Mouse (Mus musculus): Measurements from ENCODE around the gene Kcnj6.

Kcnj6 gene

DNA sequence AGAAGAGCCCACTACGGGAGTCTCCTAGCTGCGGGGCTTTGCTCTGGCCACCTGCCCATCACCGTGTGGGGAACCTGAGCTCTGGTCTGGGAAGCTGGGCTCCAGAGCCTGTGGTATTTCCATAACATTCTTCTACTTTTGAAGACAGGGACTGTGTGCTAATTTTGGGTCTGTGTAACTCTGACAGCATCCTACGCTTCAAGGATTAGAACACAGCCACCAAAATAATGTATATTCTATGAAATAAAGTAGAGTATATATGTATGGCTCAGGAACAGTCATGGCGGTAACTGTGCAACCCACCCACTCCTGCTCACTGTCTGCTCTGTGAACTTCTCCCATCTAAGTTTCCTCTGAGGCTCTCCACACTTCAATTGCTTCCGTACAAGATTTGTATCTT, 229.9 kb downstream of the Kcnj6 start:
- no peak for DNase-seq (ENCODE audit: low read depth)

DNA sequence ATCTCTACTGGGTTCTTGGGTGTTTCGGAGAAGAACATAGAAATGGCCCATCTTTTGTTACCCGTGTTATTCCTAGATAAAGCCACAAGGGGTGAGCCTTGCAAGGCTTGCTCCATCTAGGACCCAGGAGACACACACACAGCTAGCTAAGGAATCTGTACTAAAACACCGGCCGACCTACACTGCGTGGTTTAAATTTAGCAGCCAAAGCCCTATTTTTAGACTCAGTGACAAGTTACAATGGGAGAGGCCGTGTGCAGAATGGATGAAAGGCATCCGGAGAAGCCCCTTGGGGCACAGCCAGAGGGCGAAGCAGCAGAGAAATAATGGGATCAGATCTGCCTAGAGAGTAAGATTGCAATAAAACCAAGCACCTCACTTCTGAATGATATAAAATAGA, 232.4 kb downstream of the Kcnj6 start:
- peak; percentile 8 for DNase-seq (ENCODE audit: low read depth)

DNA sequence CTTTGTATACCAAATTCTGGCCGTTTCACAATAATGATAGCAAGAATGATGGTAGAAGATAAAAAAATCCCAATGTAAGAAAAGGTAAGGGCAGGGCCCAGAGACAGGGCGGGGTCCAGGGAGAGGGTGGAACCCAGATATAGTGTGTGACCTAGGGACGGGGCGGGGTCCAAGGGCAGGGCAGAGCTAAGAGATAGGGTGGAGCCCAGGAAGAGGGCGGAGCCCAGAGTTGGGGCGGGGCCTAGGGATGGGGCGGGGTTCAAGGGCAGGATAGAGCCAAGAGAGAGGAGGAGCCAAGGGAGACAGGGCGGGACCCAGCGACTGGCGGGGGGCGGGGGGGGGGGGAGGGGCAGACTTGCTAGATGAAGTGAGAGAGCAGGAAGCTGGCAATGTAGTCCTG, 236.8 kb downstream of the Kcnj6 start:
- no peak for DNase-seq (ENCODE audit: low read depth)

DNA sequence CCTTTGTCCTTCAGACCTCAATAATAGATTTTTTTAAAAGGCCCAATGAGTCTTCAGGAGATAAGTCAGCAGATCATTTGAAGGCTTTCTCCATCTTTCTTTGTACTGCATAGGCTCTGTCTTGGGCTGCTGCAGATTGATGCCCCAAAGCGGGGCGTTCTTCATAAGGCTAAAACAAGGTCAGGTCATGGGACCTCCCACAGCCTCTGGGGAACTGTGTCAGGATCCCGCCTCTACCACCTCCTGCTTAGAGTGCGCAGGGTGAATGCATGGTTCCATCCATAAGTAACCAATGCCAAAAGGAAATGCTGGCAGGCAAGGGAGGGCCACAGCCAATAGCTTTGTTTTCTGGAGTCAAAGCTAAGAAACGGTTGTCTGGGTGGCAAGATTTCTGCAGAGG, 237.7 kb downstream of the Kcnj6 start:
- DNase-seq (ENCODE audit: low read depth), result no peak

DNA sequence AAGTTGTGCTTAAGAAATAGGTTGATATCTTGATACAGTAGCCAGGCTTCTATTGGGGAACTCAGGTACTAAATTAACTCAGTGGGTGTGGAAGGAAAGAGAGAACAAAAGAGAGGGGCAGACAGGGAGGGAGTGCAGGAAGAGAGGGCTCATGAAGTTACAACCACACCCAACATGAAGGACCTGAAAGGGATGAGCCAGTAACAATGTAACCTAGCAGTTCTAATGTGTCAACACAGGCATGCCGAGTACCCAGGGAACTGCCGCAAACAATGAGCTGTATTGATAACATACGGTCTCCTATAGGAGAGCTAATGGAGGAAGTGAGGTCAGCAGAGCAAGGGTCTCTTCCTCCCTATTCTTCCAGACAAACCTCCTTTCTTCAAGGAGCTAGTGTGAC, 238.9 kb downstream of the Kcnj6 start:
- DNase-seq (ENCODE audit: low read depth), result no peak

DNA sequence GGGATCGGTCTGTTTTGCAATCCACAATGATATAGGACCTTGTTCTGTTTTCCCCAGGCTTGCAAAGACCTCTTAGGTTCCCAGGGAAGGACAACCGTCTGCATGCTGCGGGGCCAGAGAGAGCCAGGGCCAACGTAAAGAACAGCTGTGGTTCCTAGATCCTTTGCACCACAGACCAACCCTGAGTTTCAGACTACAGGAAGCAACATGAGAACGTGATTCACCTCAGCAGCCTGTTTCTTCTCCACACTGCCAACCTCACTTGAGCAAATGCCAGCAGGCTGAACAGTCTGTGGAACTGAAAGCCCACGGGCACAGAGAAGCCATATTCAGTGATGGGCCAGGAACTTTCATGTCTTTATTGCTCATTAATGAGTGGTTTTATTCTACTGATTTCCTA, 241.1 kb downstream of the Kcnj6 start:
- DNase-seq (ENCODE audit: low read depth), result peak; percentile 30

DNA sequence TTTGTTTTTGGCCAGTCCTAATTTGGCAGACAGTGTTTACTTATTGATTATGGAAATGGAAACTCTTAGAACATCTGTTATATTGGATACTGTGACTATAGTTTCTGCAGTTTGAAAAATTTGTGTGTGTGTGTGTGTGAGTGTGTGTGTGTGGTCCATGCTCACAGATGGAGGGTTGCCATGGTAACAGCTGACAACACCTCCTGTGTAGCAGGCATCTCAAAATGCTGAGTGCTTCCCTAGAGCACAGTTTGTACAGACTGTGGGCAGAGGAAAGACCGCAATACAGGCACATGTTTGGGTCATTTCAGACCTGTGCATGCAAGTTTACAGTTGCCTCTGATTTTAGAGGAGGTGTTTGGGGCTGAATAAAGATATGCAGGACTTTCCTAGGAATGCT, 244.0 kb downstream of the Kcnj6 start:
- DNase-seq (ENCODE audit: low read depth), result no peak

DNA sequence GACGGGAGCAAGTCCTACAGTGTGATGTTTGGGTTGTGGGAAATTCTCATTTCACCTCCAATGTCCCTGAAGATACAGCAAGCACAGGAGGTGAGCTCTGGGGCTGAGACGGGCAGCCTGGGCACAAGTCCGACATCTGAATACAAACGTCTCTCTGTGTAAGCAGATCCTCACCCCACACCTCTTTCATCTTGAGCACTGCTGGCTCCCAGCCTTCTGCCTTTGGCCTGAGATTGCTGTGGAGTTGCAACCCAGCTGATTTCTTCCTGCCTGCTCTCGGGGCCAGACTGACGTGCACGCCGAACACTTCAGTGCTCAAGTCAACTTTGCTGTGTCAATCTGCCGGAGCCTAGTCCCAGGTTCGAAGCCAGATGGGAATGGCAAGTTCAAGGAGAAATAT, 244.7 kb downstream of the Kcnj6 start:
- DNase-seq (ENCODE audit: low read depth), result no peak

DNA sequence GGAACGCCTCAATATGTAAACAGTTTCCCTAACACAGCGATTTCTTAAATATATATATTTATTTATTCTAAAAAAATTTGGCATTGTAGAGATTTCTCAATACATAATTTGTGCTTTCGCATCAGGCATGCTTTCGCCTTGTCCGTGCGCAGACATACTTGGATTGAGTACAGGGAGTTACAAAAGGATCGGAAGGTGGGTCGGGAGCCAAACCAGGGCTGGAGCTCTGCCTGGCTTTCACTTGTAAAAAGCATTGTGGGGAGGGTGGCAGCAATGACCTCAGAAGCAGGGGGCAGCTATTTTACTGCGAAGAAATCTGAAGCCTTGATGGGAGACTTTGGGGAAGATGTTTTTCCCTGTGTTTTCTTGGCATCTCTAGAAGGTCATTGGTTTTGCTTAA, 252.5 kb downstream of the Kcnj6 start:
- DNase-seq (ENCODE audit: low read depth), result peak; percentile 40

DNA sequence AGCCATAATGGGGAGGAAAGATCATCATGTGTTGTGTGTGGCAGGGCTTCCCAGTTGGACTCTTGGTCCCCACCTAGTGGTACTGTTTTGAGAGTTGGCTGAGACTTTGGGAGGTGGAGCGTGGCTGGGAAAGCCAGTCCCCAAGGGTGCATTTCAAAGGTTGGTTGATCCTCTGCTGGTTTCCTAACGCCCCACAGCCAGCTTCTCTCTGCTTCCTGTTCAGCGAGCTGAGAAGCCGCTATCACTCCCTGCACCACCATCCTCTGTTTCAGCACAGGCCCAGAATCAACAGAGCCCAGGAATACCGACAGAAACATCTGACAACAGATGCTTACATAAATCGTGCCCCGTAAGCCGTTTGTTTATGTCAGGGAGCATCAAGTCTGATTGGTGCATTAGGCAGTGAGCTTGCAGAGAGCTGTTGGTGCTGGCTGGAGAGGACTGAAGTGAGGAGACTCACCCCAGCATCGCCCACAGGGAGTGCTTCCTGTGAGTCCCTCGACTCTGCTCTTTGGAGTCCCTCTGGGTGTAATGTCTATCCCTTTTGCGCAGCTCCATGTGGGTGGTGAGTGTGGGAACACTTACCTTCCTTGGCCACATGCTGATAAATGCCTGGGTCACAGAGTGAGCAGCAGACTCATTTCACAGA, 253.5 kb downstream of the Kcnj6 start:
- peak; percentile 73 for DNase-seq (ENCODE audit: low read depth)

DNA sequence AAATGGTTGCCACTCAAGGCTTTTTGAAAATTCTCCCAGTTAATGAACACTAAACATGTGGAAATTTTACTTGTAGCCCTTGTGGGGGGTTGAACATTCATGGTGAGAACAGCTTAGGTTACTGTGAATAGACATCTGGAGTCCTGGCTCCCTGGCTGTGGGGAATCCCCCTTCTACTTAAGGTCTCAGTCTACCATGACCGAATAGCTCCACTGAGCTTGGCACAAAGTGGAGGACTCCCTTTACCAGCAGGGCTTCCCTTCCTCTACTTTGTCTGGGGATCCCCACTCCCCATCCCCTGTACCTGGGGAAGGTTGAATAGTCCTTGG, 260.2 kb downstream of the Kcnj6 start:
- DNase-seq (ENCODE audit: low read depth), result peak; percentile 73

DNA sequence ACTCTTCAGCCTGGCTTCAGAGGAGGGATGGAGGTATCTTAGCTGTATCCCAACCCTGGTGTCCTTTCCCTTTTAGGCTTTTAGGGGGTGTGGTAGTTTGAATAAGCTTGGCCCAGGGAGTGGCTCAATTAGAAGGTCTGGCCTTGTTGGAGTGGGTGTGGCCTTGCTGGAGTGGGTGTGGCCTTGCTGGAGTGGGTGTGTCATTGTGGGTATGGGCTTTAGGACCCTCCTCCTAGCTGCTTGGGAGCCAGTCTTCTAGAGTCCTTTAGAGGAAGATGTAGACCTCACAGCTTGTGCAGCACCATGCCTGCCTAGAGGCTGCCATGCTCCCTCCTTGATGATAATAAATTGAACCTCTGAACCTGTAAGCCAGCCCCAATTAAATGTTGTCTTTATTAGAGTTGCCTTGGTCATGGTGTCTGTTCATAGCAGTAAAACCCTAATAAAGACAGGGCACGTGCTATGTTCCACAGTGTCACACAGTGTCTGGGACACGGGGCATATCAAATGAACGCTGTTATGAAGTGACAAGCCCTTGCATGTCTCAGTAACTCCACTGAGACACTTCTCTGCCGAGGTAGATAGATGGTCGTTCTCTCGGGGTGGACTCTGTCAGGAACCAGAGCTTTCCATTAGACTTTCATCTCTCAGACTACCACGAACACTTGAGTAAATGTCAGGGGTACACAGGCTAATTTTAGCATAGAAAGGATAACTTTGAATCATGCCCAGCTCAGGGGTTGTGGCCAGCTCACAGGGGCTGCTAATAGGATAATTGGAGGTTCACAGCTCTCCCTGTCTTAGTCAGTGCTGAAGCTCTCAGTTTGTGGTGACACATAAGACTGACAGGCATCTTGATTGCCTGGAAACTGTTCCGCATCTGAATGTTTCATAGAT, 260.8 kb downstream of the Kcnj6 start:
- DNase-seq (ENCODE audit: low read depth), result no peak

DNA sequence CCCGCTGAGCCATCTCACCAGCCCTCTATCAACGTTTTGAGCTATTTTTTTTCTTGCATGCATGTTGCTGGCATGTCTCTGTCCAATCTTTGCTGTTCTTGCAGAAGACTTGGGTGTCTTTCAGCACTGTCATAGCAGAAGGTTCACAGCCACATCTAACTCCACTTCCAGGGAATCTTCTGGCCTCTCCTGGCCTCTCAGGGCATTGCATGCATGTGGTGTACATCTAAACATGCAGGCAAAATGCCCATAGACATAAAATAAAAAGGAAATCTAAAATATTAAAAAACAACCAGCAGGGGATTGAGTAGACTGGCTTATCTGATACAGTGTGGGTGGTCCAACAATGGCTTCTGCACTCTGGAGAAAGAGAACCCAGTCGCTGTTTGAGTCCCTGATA, 262.0 kb downstream of the Kcnj6 start:
- DNase-seq (ENCODE audit: low read depth), result peak; percentile 28

DNA sequence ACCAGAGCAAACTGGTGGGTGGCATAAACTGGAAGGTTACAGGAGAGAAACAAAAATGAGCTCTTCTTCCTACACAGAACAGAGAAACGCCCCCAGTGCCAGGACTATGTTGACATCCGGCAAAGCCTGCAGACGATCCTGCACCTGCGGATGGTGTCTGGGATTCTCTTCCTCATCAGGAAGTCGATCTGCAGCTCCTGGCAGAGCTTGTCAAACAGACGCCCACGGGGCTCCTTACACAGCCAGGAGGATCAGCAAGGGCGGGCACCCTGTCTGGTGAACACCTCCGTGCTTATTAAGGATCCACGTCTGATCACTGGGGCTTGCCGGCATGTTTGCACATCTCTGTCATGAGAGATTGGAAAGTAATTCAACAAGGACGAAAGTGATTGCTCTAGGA, 266.5 kb downstream of the Kcnj6 start:
- DNase-seq (ENCODE audit: low read depth), result no peak

DNA sequence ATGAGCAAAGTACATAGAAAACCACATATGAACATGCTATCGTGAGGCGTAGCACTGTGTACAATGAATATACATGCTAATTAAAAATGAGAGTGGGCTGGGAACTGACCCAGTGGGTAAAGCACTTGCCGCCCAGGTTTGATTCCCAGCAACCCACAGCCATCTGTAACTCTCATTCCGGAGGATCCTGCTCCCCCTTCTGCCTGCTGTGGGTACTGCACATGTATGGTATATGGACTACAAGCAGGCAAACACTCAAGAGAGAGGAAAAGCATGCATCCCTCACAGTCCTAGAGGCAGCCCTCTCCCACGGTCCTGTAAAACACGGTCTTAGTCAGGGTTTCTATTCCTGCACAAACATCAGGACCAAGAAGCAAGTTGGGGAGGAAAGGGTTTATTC, 268.3 kb downstream of the Kcnj6 start:
- no peak for DNase-seq (ENCODE audit: low read depth)

DNA sequence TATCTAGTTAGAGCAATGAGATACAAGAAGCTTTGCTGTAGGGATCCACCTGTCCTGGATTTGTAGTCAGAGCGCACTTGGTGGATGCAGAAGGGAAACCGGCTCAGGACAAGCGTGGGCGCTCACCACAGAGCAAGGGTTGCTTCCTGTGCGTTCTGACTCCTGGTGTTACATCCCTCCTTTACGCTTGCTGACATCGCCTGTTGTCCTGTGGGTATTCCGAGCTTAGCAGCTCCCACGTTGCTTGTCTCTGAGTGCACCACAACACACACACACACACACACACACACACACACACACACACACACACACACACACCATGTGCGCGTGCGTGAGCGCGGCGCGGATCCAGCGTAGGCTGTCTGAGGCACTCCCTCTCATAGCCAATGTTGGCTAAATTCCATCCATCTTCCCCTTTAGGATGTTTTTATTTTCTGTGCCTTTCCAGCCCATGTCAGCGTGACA, 272.7 kb downstream of the Kcnj6 start:
- DNase-seq (ENCODE audit: low read depth), result no peak

DNA sequence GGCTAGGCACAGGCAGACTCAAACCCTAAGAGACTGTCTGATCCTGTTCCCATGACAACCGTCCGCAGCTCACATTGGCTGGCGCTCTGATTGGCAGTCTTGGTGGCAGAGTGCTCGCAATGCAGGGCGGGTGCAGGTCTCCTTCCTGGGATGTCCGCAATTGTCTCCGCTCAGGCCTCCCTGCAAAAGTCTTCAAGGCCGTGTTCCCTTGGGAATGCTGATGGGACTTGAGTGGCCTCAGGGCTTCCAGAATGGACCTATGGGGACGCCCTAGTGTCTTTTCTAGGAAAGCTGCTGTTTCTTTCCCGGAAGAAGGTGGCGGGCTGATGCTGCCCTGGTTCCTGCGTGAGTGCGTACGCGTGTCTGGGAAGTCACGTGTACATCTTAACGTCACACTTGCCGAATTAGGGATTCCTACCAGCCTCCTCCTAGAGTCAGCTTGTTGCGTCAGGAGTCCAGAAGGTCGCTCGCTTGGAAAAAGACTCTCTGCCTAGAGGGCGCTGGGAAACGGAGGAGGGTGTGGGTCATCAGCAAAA, 273.4 kb downstream of the Kcnj6 start:
- DNase-seq (ENCODE audit: low read depth), result peak; percentile 62

DNA sequence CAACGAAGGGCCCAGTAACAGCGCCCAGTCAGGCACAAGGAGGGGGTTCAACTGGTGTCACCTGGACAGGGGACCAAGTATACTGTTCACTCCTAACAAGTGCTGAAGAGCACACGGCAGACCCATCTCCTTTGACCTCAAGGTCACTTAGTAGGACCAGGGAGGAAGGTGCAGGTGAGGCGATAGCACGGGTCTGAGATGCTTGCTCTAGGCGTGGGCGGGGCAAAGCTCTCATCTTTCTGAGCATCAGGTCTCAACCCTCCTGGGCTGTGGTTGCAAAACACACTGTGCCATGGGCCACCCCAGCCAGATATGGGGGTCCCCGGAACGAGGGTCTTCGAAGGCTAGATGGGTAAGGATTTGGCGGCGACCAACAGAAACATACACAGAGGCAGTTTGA, 274.6 kb downstream of the Kcnj6 start:
- DNase-seq (ENCODE audit: low read depth), result no peak

DNA sequence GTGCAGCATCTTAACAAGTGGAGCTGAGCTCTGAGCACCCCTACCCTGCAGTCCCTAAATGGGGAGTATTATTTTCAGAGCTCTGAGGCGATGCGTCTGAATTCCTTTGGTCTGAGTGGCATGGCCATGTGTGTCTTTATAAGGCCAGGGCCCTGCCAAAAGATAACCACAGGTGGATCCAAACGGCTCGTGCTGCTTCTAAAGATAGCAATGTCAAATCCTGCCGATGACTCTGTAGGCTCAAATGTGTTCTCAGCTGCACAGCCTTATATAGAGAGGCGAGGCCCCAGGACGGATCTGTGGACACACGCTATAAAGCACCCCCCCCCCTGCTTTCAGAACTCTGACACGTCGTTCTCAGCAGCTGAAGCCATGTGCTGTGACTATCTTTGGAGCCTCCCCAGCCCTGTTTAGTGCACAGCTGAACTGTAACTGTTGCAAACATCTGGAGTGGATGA, 275.9 kb downstream of the Kcnj6 start:
- DNase-seq (ENCODE audit: low read depth), result no peak

DNA sequence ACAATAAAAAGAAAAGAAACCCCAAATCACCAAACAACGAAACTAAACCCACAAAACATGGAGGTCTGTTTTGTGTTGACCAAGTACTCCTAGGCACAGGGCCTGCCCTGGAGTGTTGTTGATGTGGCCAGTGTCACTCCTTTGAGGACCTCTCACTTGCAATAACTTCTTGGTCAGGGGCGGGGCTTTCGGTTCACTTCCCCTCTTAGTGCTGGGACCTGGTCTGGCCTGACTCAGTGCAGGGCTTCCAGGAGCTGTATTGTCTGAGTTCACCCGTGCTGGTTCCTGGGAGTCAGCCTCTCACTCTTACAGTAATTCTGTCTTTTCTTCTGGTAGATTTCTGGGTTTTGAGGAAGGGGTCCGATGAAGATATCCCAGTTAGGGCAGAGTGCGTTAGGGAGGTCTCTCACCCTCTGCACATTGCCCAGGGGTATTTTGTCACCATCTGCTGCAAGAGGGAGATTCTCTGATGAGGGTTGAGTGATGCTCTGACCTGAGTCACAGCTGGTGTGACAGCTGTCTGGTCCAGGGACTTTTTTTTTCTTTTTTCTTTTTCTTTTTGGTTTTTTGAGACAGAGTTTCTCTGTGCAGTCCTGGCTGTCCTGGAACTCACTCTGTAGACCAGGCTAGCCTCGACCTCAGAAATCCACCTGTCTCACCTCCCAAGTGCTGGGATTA, 276.9 kb downstream of the Kcnj6 start:
- no peak for DNase-seq (ENCODE audit: low read depth)

DNA sequence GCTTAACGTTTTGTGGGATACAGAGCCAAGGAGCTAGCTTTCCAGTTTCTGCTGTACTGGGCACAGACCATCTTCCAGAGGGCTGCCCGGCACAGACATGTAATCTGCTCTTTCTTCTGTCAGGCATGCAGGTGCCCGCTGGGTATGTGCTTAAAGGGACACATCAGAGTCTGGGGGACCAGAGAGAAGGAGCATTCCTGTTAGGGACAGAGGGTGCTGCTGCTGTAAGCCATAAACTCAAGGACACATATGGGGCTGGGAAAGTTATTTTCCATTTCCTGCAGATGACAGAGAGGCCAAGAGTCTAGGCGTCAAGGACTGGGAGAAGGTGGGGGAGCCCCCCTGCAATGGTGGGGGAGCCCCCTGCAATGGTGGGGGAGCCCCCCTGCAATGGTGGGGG, 278.0 kb downstream of the Kcnj6 start:
- no peak for DNase-seq (ENCODE audit: low read depth)

DNA sequence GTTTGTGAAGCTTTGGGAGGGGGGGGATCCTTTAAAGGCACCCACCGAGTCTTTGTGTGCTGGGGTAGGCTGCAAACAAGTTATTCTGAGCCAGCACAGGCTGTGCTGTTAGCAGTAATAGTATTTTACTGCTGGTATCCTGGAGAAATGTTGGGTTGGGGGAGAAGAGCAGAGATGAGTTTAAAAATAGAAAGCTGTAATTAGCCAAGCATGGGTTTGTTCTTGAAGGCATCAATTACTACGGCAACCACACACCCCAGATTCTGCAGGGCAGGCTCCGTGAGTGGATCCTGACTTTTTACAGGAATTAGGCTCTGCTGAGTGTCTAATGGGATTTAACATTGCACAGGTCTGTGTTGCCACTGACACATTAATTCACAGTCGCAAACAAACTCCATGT, 278.6 kb downstream of the Kcnj6 start:
- no peak for DNase-seq (ENCODE audit: low read depth)

DNA sequence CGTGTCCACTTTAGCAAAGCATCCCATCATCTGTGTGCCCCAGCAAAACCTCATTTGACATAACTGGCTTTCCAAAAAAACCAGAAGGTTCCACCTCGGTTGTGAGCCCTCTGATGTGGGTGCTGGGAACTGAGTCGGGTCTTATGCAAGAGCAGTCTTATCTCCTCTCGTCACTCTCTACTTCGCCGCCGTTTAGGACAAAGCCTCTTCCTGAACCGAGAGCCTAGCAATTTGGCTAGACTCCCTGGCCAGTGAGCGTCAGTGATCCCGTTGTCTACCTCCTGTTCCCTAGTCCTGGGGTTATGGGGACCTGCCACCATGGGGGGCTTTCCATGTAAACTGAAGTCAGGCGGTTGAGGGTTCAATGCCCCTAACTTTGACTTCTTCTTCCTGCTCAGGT, 280.4 kb downstream of the Kcnj6 start:
- no peak for DNase-seq (ENCODE audit: low read depth)
